ENCODE assay signal across 8 mouse cellular contexts in genomic region chr11:67017801-67018591, GRCm38 (mm10). TPM values are rescaled to one million over a fixed set of nuclear protein-coding genes. Genes with fewer than 3 reads are reported as not detected.
A peak's percentile ranks its signal among the peaks of the same experiment; 100 is the strongest.
DNase-seq lines count a peak whose midpoint lies in the region; ATAC-seq and TF ChIP-seq lines count a peak whose summit lies in the region.

No protein-coding gene starts in this region.

- no peak for TF ChIP-seq EP300 in lung, postnatal 0 days (IDR thresholded peaks at IDR 0.05)

- no peak overlapping the region for H3K9ac ChIP-seq in lung, postnatal 0 days (replicated peaks; ENCODE audit: low read depth)
- no peak overlapping the region for H3K9ac ChIP-seq in midbrain, embryonic 14.5 days (replicated peaks; ENCODE audit: low read length)

- H3K36me3 ChIP-seq in lung, postnatal 0 days (ENCODE audit: insufficient read depth, low read length), result no peaks in the 10 kb centered on the region
- H3K36me3 ChIP-seq in midbrain, embryonic 14.5 days (ENCODE audit: control insufficient read depth, insufficient read depth, low read length), result no peaks in the 10 kb centered on the region

- peak; percentile 35; the same call in 1 of the 2 replicates for ATAC-seq in lung, postnatal 0 days
- ATAC-seq in midbrain, embryonic 14.5 days (ENCODE audit: low FRiP score, low TSS enrichment), result no peak
- no peak for ATAC-seq in megakaryocyte, adult 5-6 weeks (ENCODE audit: poor library complexity, severe bottlenecking)

- no peak overlapping the region for H3K27ac ChIP-seq in lung, postnatal 0 days (ENCODE audit: low read length)
- H3K27ac ChIP-seq in gastrocnemius, adult 2 months, result 0 out of 2 replicates have a peak overlapping the region, but pooled peaks have one; percentile 28
- H3K27ac ChIP-seq in midbrain, embryonic 14.5 days (replicated peaks; ENCODE audit: low read depth, low read length), result no peak overlapping the region

- intact Hi-C loops in gastrocnemius, adult 2 months (cut with DNase I), result no loop called here

- no peaks in the 10 kb centered on the region for H3K27me3 ChIP-seq in lung, postnatal 0 days (replicated peaks; ENCODE audit: insufficient read depth, low read length)
- H3K27me3 ChIP-seq in midbrain, embryonic 14.5 days (ENCODE audit: control insufficient read depth, insufficient read depth, low read length), result peaks cover 6% of the 10 kb centered on the region; the same call in 1 of the 2 replicates

- H3K4me3 ChIP-seq in lung, postnatal 0 days (ENCODE audit: low read depth, low read length), result no peak overlapping the region
- H3K4me3 ChIP-seq in gastrocnemius, adult 2 months, result no peak overlapping the region
- no peak overlapping the region for H3K4me3 ChIP-seq in midbrain, embryonic 14.5 days (replicated peaks; ENCODE audit: low read depth, low read length)

- WGBS in lung, postnatal 0 days, result 16% methylated on average over 12 of the region's 12 CpGs
- WGBS in midbrain, embryonic 14.5 days, result 4% methylated on average over 12 of the region's 12 CpGs

- no peak overlapping the region for H3K4me2 ChIP-seq in lung, postnatal 0 days (replicated peaks; ENCODE audit: low read depth, low read length)
- no peak overlapping the region for H3K4me2 ChIP-seq in midbrain, embryonic 14.5 days (ENCODE audit: low read length)

- H3K4me1 ChIP-seq in lung, postnatal 0 days (ENCODE audit: insufficient read depth, low read depth, low read length), result no peaks in the 10 kb centered on the region
- H3K4me1 ChIP-seq in midbrain, embryonic 14.5 days (ENCODE audit: control insufficient read depth, insufficient read depth, low read length), result peaks cover 7% of the 10 kb centered on the region; the same call in 1 of the 2 replicates

- TF ChIP-seq CTCF in lung, postnatal 0 days (IDR thresholded peaks at IDR 0.05), result no peak
- TF ChIP-seq CTCF in gastrocnemius, adult 2 months (IDR thresholded peaks at IDR 0.05), result no peak

- DNase-seq in lung, postnatal 0 days (ENCODE audit: low spot score), result peak; percentile 47
- no peak for DNase-seq in lung, postnatal 14 days
- DNase-seq in Muller cell, postnatal 12 days (ENCODE audit: inconsistent ontology term), result peak; percentile 64
- DNase-seq in gastrocnemius, adult 2 months, result peak; percentile 52
- DNase-seq in midbrain, embryonic 14.5 days, result peak; percentile 26
- no peak for DNase-seq in testis, postnatal 14 days (ENCODE audit: low spot score)
- DNase-seq in kidney, adult 18-20 months, result no peak

- H3K9me3 ChIP-seq in lung, postnatal 0 days (ENCODE audit: low read length), result no peaks in the 10 kb centered on the region
- H3K9me3 ChIP-seq in midbrain, embryonic 14.5 days (ENCODE audit: control insufficient read depth, low read length), result no peaks in the 10 kb centered on the region

RNA-seq across cellular contexts. Expression of gene Tmem220, which starts 7.0 kb away (rescaled TPM):
- 3.5 and 5.4 TPM in 2 replicates for polyA plus RNA-seq in lung, postnatal 0 days (2015; fragmentation: Nextera tagmentation; extraction: Ambion mirVana)
- total RNA-seq in gastrocnemius, adult 2 months (2021), result 1 to 10 TPM in 1 of 2 experiments, under 1 TPM in 1; 0.66 to 1.3 TPM
- polyA plus RNA-seq in midbrain, embryonic 14.5 days (2014; fragmentation: Nextera tagmentation; extraction: Ambion mirVana), result 0.30 and 0.50 TPM in 2 replicates
- total RNA-seq in megakaryocyte, adult 5-6 weeks (2015), result 2.3 and 2.5 TPM in 2 replicates
- 1.7 and 3.2 TPM in 2 replicates for total RNA-seq in megakaryocyte, adult 5-6 weeks (2017)

RNA-seq across cellular contexts. Expression of gene Adprm, which starts 34.4 kb away (rescaled TPM):
- polyA plus RNA-seq in lung, postnatal 0 days (2015; fragmentation: Nextera tagmentation; extraction: Ambion mirVana), result 29.3 and 36.4 TPM in 2 replicates
- 1 to 10 TPM; 6.8 to 9.9 TPM for total RNA-seq in gastrocnemius, adult 2 months (2021)
- polyA plus RNA-seq in midbrain, embryonic 14.5 days (2014; fragmentation: Nextera tagmentation; extraction: Ambion mirVana), result 29.3 and 36.6 TPM in 2 replicates
- 37.3 and 38.8 TPM in 2 replicates for total RNA-seq in megakaryocyte, adult 5-6 weeks (2015)
- 28.5 and 37.2 TPM in 2 replicates for total RNA-seq in megakaryocyte, adult 5-6 weeks (2017)

RNA-seq across cellular contexts. Expression of gene Sco1, which starts 34.5 kb away (rescaled TPM):
- polyA plus RNA-seq in lung, postnatal 0 days (2015; fragmentation: Nextera tagmentation; extraction: Ambion mirVana), result 9.3 and 9.7 TPM in 2 replicates
- 10 to 100 TPM in 1 of 2 experiments, 1 to 10 TPM in 1; 5.6 to 10.3 TPM for total RNA-seq in gastrocnemius, adult 2 months (2021)
- 11.3 and 13.1 TPM in 2 replicates for polyA plus RNA-seq in midbrain, embryonic 14.5 days (2014; fragmentation: Nextera tagmentation; extraction: Ambion mirVana)
- 5.5 and 6.7 TPM in 2 replicates for total RNA-seq in megakaryocyte, adult 5-6 weeks (2015)
- 19.1 and 20.6 TPM in 2 replicates for total RNA-seq in megakaryocyte, adult 5-6 weeks (2017)

Comparison
In these comparisons a context has a peak if more than half of its experiments do, and no peak if none do; other contexts are left out.
1. DNase-seq: peak in lung, postnatal 0 days (single experiment), Muller cell, postnatal 12 days (single experiment), gastrocnemius, adult 2 months (single experiment) and midbrain, embryonic 14.5 days (single experiment); none in lung, postnatal 14 days (single experiment), testis, postnatal 14 days (single experiment) and kidney, adult 18-20 months (single experiment).